Mouse (Mus musculus): ENCODE measurements around the gene Src. TPM values are rescaled to one million over a fixed set of nuclear protein-coding genes. Genes with fewer than 3 reads are reported as not detected.

The Src gene
- polyA plus RNA-seq, 1 experiment from 2014 or later: 15.1 TPM

GRCm38 (mm10) chr2:157420404-157420803 is 2.2 kb downstream of the Src start:
- no peaks in the 10 kb centered on the region for H3K36me3 ChIP-seq (ENCODE audit: control insufficient read depth, insufficient read depth, low read length)
- no peak overlapping the region for H3K4me3 ChIP-seq (ENCODE audit: low read depth, low read length)
- DNase-seq (ENCODE audit: low spot score) (no peak), ATAC-seq (ENCODE audit: insufficient read depth, low FRiP score, low TSS enrichment) (no peak)
- H3K27me3 ChIP-seq (ENCODE audit: control insufficient read depth, insufficient read depth, low read length): no peaks in the 10 kb centered on the region
- peaks cover 24% of the 10 kb centered on the region for H3K4me1 ChIP-seq (ENCODE audit: control insufficient read depth, insufficient read depth, low read length)
- H3K9me3 ChIP-seq (ENCODE audit: control insufficient read depth, low read length): no peaks in the 10 kb centered on the region
- H3K27ac ChIP-seq (ENCODE audit: low read depth, low read length): no peak overlapping the region
- no peak overlapping the region for H3K9ac ChIP-seq (ENCODE audit: low read length)
- H3K4me2 ChIP-seq (ENCODE audit: low read depth): no peak overlapping the region
- WGBS: 79% methylated on average over 4 of the region's 4 CpGs

DNA sequence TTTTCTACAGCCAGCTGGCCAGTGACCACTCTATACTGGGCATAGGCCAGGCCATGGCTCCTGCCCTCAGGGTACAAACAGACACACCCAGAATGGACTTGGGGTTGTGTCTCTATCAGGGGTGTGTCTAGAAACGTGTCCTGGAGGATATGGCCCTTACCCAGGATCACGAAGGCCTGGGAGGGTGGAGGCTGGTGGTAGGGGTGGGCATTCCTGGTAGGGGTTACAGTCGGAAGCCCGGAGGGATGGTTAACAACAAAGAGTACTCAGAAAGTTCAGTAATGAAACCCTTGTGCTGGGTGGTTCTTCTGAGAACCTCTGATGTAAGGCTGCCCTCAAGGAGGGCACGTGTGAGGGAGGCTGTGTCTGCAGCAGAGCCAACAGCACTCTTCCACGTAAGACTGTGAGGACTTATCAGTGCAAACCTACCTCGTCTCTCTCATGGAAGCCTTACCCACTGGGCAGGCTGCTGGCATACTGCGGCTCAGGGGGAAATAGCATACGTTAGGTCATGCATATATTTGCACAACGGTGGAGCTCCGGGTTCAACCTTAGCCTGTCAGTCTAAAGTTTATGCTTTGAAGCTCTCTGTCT is 3.9 kb downstream of the Src start:
- Histone ChIP-seq H3K4me3 (ENCODE audit: low read depth, low read length) (no peak overlapping the region), H3K9me3 (ENCODE audit: control insufficient read depth, low read length) (no peaks in the 10 kb centered on the region), H3K36me3 (ENCODE audit: control insufficient read depth, insufficient read depth, low read length) (no peaks in the 10 kb centered on the region), H3K4me2 (ENCODE audit: low read depth) (no peak overlapping the region), H3K27me3 (ENCODE audit: control insufficient read depth, insufficient read depth, low read length) (no peaks in the 10 kb centered on the region), H3K9ac (ENCODE audit: low read length) (no peak overlapping the region), H3K4me1 (ENCODE audit: control insufficient read depth, insufficient read depth, low read length) (peaks cover 24% of the 10 kb centered on the region), H3K27ac (ENCODE audit: low read depth, low read length) (no peak overlapping the region)
- no peak for DNase-seq (ENCODE audit: low spot score)
- WGBS: 72% methylated on average over 11 of the region's 11 CpGs
- no peak for ATAC-seq (ENCODE audit: insufficient read depth, low FRiP score, low TSS enrichment)

- 34% methylated on average over 11 of the region's 11 CpGs for WGBS
- H3K4me3 ChIP-seq (ENCODE audit: low read depth, low read length): peak overlapping the region; percentile 85
- H3K4me1 ChIP-seq (ENCODE audit: control insufficient read depth, insufficient read depth, low read length): peaks cover 24% of the 10 kb centered on the region
- H3K9me3 ChIP-seq (ENCODE audit: control insufficient read depth, low read length): no peaks in the 10 kb centered on the region
- H3K27ac ChIP-seq (ENCODE audit: low read depth, low read length): peak overlapping the region; percentile 88
- peak overlapping the region; percentile 88 for H3K4me2 ChIP-seq (ENCODE audit: low read depth)
- DNase-seq (ENCODE audit: low spot score) (peak; percentile 70), ATAC-seq (ENCODE audit: insufficient read depth, low FRiP score, low TSS enrichment) (no peak)
- H3K36me3 ChIP-seq (ENCODE audit: control insufficient read depth, insufficient read depth, low read length): no peaks in the 10 kb centered on the region
- no peaks in the 10 kb centered on the region for H3K27me3 ChIP-seq (ENCODE audit: control insufficient read depth, insufficient read depth, low read length)
- H3K9ac ChIP-seq (ENCODE audit: low read length): peak overlapping the region; percentile 99; the same call in 1 of the 2 replicates
These were observed 4.8 kb downstream of the Src start for GRCm38 (mm10) chr2:157422854-157423705.

DNA sequence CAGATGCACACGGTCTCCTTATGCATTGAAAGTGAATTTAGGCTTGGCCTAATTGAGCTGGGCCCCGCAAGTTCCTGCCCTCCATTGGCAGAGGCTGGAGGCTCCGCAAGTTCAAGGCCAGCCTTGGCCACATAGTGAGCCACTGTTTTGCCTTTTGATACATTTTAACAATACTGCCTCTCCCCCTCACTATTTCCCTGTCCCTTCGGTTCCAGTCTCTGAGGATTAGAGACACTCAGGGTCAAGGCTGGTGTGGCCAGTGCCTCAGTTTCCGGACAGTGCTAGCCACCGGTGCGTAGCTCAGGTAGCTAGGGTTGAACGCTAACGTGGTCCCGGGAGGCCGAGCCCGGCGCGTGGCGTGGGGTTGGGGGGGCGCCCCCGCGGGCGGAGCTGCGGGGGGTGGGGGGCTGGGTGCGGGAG is 5.5 kb downstream of the Src start:
- H3K9ac ChIP-seq (ENCODE audit: low read length): peak overlapping the region; percentile 99
- H3K36me3 ChIP-seq (ENCODE audit: control insufficient read depth, insufficient read depth, low read length): no peaks in the 10 kb centered on the region
- peak overlapping the region; percentile 88 for H3K27ac ChIP-seq (ENCODE audit: low read depth, low read length)
- H3K27me3 ChIP-seq (ENCODE audit: control insufficient read depth, insufficient read depth, low read length): no peaks in the 10 kb centered on the region
- peak overlapping the region; percentile 85 for H3K4me3 ChIP-seq (ENCODE audit: low read depth, low read length)
- ATAC-seq (ENCODE audit: insufficient read depth, low FRiP score, low TSS enrichment) (no peak), DNase-seq (ENCODE audit: low spot score) (peak; percentile 36)
- peak overlapping the region; percentile 88 for H3K4me2 ChIP-seq (ENCODE audit: low read depth)
- 11% methylated on average over 18 of the region's 21 CpGs for WGBS
- no peaks in the 10 kb centered on the region for H3K9me3 ChIP-seq (ENCODE audit: control insufficient read depth, low read length)
- H3K4me1 ChIP-seq (ENCODE audit: control insufficient read depth, insufficient read depth, low read length): peaks cover 20% of the 10 kb centered on the region

DNA sequence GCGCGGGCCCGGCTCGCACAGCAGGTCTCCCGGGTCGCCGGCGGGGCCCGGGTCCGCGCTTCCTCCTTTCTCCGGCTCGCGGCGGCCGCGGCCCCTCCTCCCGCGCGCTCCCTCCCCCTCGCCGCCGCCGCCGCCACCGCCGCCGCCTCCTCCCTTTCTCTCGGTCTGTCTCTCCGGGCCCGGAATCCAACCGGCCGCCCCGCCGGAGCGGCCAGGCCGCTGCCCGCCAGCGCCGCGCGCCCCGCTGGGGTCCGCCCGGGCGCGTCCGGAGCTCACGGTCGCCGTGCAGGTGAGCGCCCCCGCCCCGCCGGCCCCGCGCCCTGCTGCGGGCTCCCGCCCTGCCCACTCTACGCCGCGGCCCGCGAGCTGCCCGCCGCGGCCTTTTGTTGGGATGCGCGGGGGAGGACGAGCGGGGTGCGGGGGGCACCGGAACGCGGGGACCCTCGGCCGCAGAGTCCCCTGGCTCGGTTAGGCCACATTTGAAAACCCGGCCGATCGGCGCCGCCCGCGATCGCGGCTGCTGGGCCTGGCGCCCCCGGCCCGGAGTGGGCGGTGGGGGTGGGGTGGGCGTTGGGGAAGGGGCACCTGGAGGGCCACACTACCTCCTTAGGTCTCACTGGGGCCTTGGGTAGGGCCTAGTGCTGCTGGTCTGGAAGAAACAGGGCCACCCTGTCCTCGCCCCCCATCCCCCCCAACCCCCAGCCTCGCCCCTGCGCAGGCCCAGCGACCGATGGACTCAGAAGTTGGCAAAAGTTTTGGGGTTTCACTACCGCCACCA is 6.1 kb downstream of the Src start:
- Histone ChIP-seq H3K36me3 (ENCODE audit: control insufficient read depth, insufficient read depth, low read length) (no peaks in the 10 kb centered on the region), H3K27me3 (ENCODE audit: control insufficient read depth, insufficient read depth, low read length) (no peaks in the 10 kb centered on the region), H3K27ac (ENCODE audit: low read depth, low read length) (peak overlapping the region; percentile 88), H3K4me2 (ENCODE audit: low read depth) (peak overlapping the region; percentile 88), H3K4me3 (ENCODE audit: low read depth, low read length) (peak overlapping the region; percentile 85), H3K4me1 (ENCODE audit: control insufficient read depth, insufficient read depth, low read length) (peaks cover 19% of the 10 kb centered on the region), H3K9ac (ENCODE audit: low read length) (peak overlapping the region; percentile 99), H3K9me3 (ENCODE audit: control insufficient read depth, low read length) (no peaks in the 10 kb centered on the region)
- WGBS: under 1% methylated on average over 57 of the region's 98 CpGs
- DNase-seq (ENCODE audit: low spot score) (peak; percentile 44), ATAC-seq (ENCODE audit: insufficient read depth, low FRiP score, low TSS enrichment) (0 out of 2 replicates have a peak, but pooled peaks have one; percentile 15)

DNA sequence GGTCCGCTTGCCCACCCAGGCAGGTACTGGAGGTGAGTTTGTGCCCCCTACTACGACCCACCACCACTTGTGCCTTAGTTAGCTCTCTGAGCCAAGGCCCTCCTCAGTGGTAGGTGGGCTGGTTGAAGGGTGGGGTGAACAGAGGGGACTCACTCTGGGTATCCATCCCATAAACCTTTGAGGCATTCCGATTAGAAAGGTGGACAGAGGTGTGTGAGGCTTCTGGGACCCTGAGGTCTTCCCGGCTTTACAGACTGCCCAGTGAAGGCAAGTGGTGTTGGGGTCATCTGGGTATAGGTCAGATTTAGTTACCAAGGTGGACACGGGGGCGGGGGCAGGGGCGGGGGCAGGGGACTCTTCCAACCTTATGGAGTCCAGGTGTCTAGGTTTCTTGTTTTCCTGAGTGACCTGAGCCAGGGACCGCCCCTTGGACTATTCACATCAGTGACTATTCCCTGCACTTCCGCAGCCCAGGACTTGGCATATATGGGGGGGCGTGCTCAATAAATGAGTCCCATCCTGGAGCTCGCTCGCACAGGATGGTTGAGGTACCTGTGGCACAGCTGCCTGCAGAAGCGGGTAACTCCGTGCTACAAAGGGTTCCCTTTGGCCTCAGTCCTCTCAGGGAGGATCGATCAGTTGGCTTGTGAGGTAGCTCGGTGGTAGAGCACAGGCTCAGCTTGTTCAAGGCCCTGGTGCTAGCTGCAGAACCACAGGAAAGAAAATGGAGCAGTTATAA is 6.8 kb downstream of the Src start:
- H3K9me3 ChIP-seq (ENCODE audit: control insufficient read depth, low read length): no peaks in the 10 kb centered on the region
- H3K27ac ChIP-seq (ENCODE audit: low read depth, low read length): peak overlapping the region; percentile 88; the same call in 1 of the 2 replicates
- H3K27me3 ChIP-seq (ENCODE audit: control insufficient read depth, insufficient read depth, low read length): no peaks in the 10 kb centered on the region
- peak overlapping the region; percentile 85 for H3K4me3 ChIP-seq (ENCODE audit: low read depth, low read length)
- H3K36me3 ChIP-seq (ENCODE audit: control insufficient read depth, insufficient read depth, low read length): 0 out of 2 replicates have a peak, but pooled peaks cover 2% of the 10 kb centered on the region
- peaks cover 19% of the 10 kb centered on the region for H3K4me1 ChIP-seq (ENCODE audit: control insufficient read depth, insufficient read depth, low read length)
- DNase-seq (ENCODE audit: low spot score): no peak
- 64% methylated on average over 16 of the region's 16 CpGs for WGBS
- peak overlapping the region; percentile 88 for H3K4me2 ChIP-seq (ENCODE audit: low read depth)
- peak overlapping the region; percentile 99 for H3K9ac ChIP-seq (ENCODE audit: low read length)
- peak; percentile 25; the same call in 1 of the 2 replicates for ATAC-seq (ENCODE audit: insufficient read depth, low FRiP score, low TSS enrichment)

- no peak for DNase-seq (ENCODE audit: low spot score)
These were observed 7.4 kb downstream of the Src start for GRCm38 (mm10) chr2:157425643-157425988.

GRCm38 (mm10) chr2:157426171-157426570 is 7.9 kb downstream of the Src start:
- DNase-seq (ENCODE audit: low spot score) (no peak), ATAC-seq (ENCODE audit: insufficient read depth, low FRiP score, low TSS enrichment) (no peak)
- H3K4me3 ChIP-seq (ENCODE audit: low read depth, low read length): no peak overlapping the region
- 0 out of 2 replicates have a peak overlapping the region, but pooled peaks have one; percentile 5 for H3K9ac ChIP-seq (ENCODE audit: low read length)
- no peaks in the 10 kb centered on the region for H3K27me3 ChIP-seq (ENCODE audit: control insufficient read depth, insufficient read depth, low read length)
- H3K4me1 ChIP-seq (ENCODE audit: control insufficient read depth, insufficient read depth, low read length): peaks cover 19% of the 10 kb centered on the region
- H3K9me3 ChIP-seq (ENCODE audit: control insufficient read depth, low read length): no peaks in the 10 kb centered on the region
- 75% methylated on average over 6 of the region's 6 CpGs for WGBS
- H3K27ac ChIP-seq (ENCODE audit: low read depth, low read length): no peak overlapping the region
- no peak overlapping the region for H3K4me2 ChIP-seq (ENCODE audit: low read depth)
- 0 out of 2 replicates have a peak, but pooled peaks cover 2% of the 10 kb centered on the region for H3K36me3 ChIP-seq (ENCODE audit: control insufficient read depth, insufficient read depth, low read length)

More at GRCm38 (mm10) chr2:157425643-157425988, 7.4 kb downstream of the Src start:
- peaks cover 19% of the 10 kb centered on the region for H3K4me1 ChIP-seq (ENCODE audit: control insufficient read depth, insufficient read depth, low read length)
- no peaks in the 10 kb centered on the region for H3K27me3 ChIP-seq (ENCODE audit: control insufficient read depth, insufficient read depth, low read length)
- peak overlapping the region; percentile 88 for H3K4me2 ChIP-seq (ENCODE audit: low read depth)
- H3K36me3 ChIP-seq (ENCODE audit: control insufficient read depth, insufficient read depth, low read length): 0 out of 2 replicates have a peak, but pooled peaks cover 2% of the 10 kb centered on the region
- no peak for ATAC-seq (ENCODE audit: insufficient read depth, low FRiP score, low TSS enrichment)
- 0 out of 2 replicates have a peak overlapping the region, but pooled peaks have one; percentile 99 for H3K9ac ChIP-seq (ENCODE audit: low read length)
- no peak overlapping the region for H3K4me3 ChIP-seq (ENCODE audit: low read depth, low read length)
- WGBS: 66% methylated on average over 6 of the region's 6 CpGs
- H3K27ac ChIP-seq (ENCODE audit: low read depth, low read length): no peak overlapping the region
- no peaks in the 10 kb centered on the region for H3K9me3 ChIP-seq (ENCODE audit: control insufficient read depth, low read length)

Data from neural tube, embryonic 11.5 days (tissue).